8 mouse cellular contexts compared by ENCODE assay signal in genomic region chr2:169929540-169930497, GRCm38 (mm10).
A peak's percentile ranks its signal among the peaks of the same experiment; 100 is the strongest.
DNase-seq lines count a peak whose midpoint lies in the region; ATAC-seq and TF ChIP-seq lines count a peak whose summit lies in the region.
"Had no signal": no experiment of that assay in that cellular context is flagged by ENCODE, and none has a peak within 500 bp of the region (broad histone marks: within the 10 kb centered on the region; RNA-seq: fewer than 3 reads in every experiment).

No protein-coding gene starts in this region.

- H3K9ac ChIP-seq in intestine, embryonic 16.5 days (ENCODE audit: low read depth, low read length) = 0 out of 2 replicates have a peak overlapping the region, but pooled peaks have one; percentile 39
- peak overlapping the region; percentile 46 for H3K9ac ChIP-seq in limb, embryonic 14.5 days (ENCODE audit: low read depth, low read length, severe bottlenecking)
- H3K9ac ChIP-seq in midbrain, embryonic 16.5 days (ENCODE audit: low read depth, low read length) = peak overlapping the region; percentile 43; the same call in 1 of the 2 replicates

- H3K27me3 ChIP-seq in intestine, embryonic 16.5 days (replicated peaks; ENCODE audit: control insufficient read depth, insufficient read depth, low read length) = no peaks in the 10 kb centered on the region
- no peaks in the 10 kb centered on the region for H3K27me3 ChIP-seq in limb, embryonic 14.5 days (ENCODE audit: control insufficient read depth, insufficient read depth, low read length)
- H3K27me3 ChIP-seq in midbrain, embryonic 16.5 days (ENCODE audit: control insufficient read depth, insufficient read depth, low read depth, low read length) = no peaks in the 10 kb centered on the region
- H3K27me3 ChIP-seq: megakaryocyte, embryonic 14.5 days had no signal

- 45% methylated on average over 23 of the region's 23 CpGs for WGBS in intestine, embryonic 16.5 days
- WGBS in limb, embryonic 14.5 days = 52% methylated on average over 23 of the region's 23 CpGs
- WGBS in midbrain, embryonic 16.5 days = 51% methylated on average over 23 of the region's 23 CpGs

- no peak for TF ChIP-seq POLR2A in limb, embryonic 14.5 days (IDR thresholded peaks at IDR 0.05; ENCODE audit: borderline replicate concordance, extremely low read depth, insufficient read depth, insufficient read length)

- H3K9me3 ChIP-seq in intestine, embryonic 16.5 days (ENCODE audit: control insufficient read depth, low read length) = no peaks in the 10 kb centered on the region
- no peaks in the 10 kb centered on the region for H3K9me3 ChIP-seq in limb, embryonic 14.5 days (ENCODE audit: control insufficient read depth, low read length)
- H3K9me3 ChIP-seq in midbrain, embryonic 16.5 days (replicated peaks; ENCODE audit: control insufficient read depth, low read length, poor library complexity, severe bottlenecking) = no peaks in the 10 kb centered on the region

- peaks cover 12% of the 10 kb centered on the region for H3K4me1 ChIP-seq in intestine, embryonic 16.5 days (ENCODE audit: control insufficient read depth, insufficient read depth, low read length)
- peaks cover 8% of the 10 kb centered on the region for H3K4me1 ChIP-seq in limb, embryonic 14.5 days (ENCODE audit: control insufficient read depth, insufficient read depth, low read length)
- peaks cover 18% of the 10 kb centered on the region for H3K4me1 ChIP-seq in midbrain, embryonic 16.5 days (ENCODE audit: control insufficient read depth, insufficient read depth, low read length)
- H3K4me1 ChIP-seq: megakaryocyte, embryonic 14.5 days had no signal

- peak; percentile 90 for ATAC-seq in intestine, embryonic 16.5 days
- ATAC-seq in limb, embryonic 14.5 days (ENCODE audit: low FRiP score, low read depth) = no peak
- ATAC-seq in midbrain, embryonic 16.5 days = peak; percentile 69

- no peak overlapping the region for H3K27ac ChIP-seq in intestine, embryonic 16.5 days (ENCODE audit: low read length)
- no peak overlapping the region for H3K27ac ChIP-seq in limb, embryonic 14.5 days (replicated peaks; ENCODE audit: low read depth, low read length)
- H3K27ac ChIP-seq in midbrain, embryonic 16.5 days (ENCODE audit: low read length) = peak overlapping the region; percentile 19

- peak overlapping the region; percentile 55 for H3K4me2 ChIP-seq in intestine, embryonic 16.5 days (ENCODE audit: low read depth, low read length)
- H3K4me2 ChIP-seq in limb, embryonic 14.5 days (replicated peaks; ENCODE audit: low read depth, low read length, severe bottlenecking) = peak overlapping the region; percentile 56
- H3K4me2 ChIP-seq in midbrain, embryonic 16.5 days (ENCODE audit: low read length) = peak overlapping the region; percentile 54

- H3K4me3 ChIP-seq in intestine, embryonic 16.5 days (ENCODE audit: low read length) = peak overlapping the region; percentile 40
- H3K4me3 ChIP-seq in limb, embryonic 14.5 days (replicated peaks; ENCODE audit: low read length) = peak overlapping the region; percentile 35
- H3K4me3 ChIP-seq in midbrain, embryonic 16.5 days (ENCODE audit: low read depth, low read length) = peak overlapping the region; percentile 30
- H3K4me3 ChIP-seq: megakaryocyte, embryonic 14.5 days had no signal

- peak; percentile 52 to 84 for DNase-seq in adrenal gland, adult (ENCODE audit: inconsistent age in 2 of 2, low spot score in 1 of 2)
- DNase-seq in cerebellum, adult 8-10 months = peak; percentile 25
- DNase-seq in frontal cortex, postnatal 25 days (ENCODE audit: low spot score in 2 of 2) = peak; percentile 17 to 36
- DNase-seq in limb, embryonic 14.5 days (ENCODE audit: low spot score) = peak; percentile 62
- peak; percentile 52 for DNase-seq in testis, postnatal 10 days (ENCODE audit: low spot score)

- H3K36me3 ChIP-seq in intestine, embryonic 16.5 days (ENCODE audit: control insufficient read depth, insufficient read depth, low read length) = no peaks in the 10 kb centered on the region
- H3K36me3 ChIP-seq in limb, embryonic 14.5 days (ENCODE audit: control insufficient read depth, insufficient read depth, low read length) = no peaks in the 10 kb centered on the region
- H3K36me3 ChIP-seq in midbrain, embryonic 16.5 days (ENCODE audit: control insufficient read depth, insufficient read depth, low read length) = no peaks in the 10 kb centered on the region
